Mouse (Mus musculus) thymus, postnatal 4 days (tissue): ENCODE results near the gene Otud7b.

Source experiments
- DNase-seq: peaks from one replicate; pipeline ENCODE4 v3.0.0; 2021

Gene Otud7b

GRCm38 (mm10) chr3:96087219-96087618 lies 17.1 kb upstream of the Otud7b start:
- no peak for DNase-seq

GRCm38 (mm10) chr3:96087801-96088200 lies 16.5 kb upstream of the Otud7b start:
- no peak for DNase-seq

GRCm38 (mm10) chr3:96089882-96090489 lies 14.3 kb upstream of the Otud7b start:
- DNase-seq: no peak

GRCm38 (mm10) chr3:96091146-96091545 lies 13.2 kb upstream of the Otud7b start:
- DNase-seq: peak; percentile 20

- no peak for DNase-seq
These were observed 12.4 kb upstream of the Otud7b start for GRCm38 (mm10) chr3:96091966-96092365.

- DNase-seq: no peak
These were observed 10.8 kb upstream of the Otud7b start for GRCm38 (mm10) chr3:96093509-96093908.

GRCm38 (mm10) chr3:96094203-96094602 lies 10.1 kb upstream of the Otud7b start:
- no peak for DNase-seq

- no peak for DNase-seq
These were observed 6.2 kb upstream of the Otud7b start for GRCm38 (mm10) chr3:96098168-96098567.

GRCm38 (mm10) chr3:96098616-96099267 lies 5.6 kb upstream of the Otud7b start:
- DNase-seq: no peak

- peak; percentile 89 for DNase-seq
These were observed 2.0 kb upstream of the Otud7b start for GRCm38 (mm10) chr3:96102100-96102872.

GRCm38 (mm10) chr3:96103901-96104260 lies 446 bp upstream of the Otud7b start:
- no peak for DNase-seq

- no peak for DNase-seq
These were observed 963 bp downstream of the Otud7b start for GRCm38 (mm10) chr3:96105232-96105747.

GRCm38 (mm10) chr3:96106151-96106550 lies 1.8 kb downstream of the Otud7b start:
- no peak for DNase-seq

GRCm38 (mm10) chr3:96108315-96108714 lies 4.0 kb downstream of the Otud7b start:
- no peak for DNase-seq

- no peak for DNase-seq
These were observed 8.9 kb downstream of the Otud7b start for GRCm38 (mm10) chr3:96113251-96113650.

- DNase-seq: no peak
These were observed 13.8 kb downstream of the Otud7b start for GRCm38 (mm10) chr3:96118142-96118541.

GRCm38 (mm10) chr3:96118702-96119101 lies 14.4 kb downstream of the Otud7b start:
- DNase-seq: no peak

GRCm38 (mm10) chr3:96124235-96124634 lies 19.9 kb downstream of the Otud7b start:
- no peak for DNase-seq

- DNase-seq: no peak
These were observed 23.8 kb downstream of the Otud7b start for GRCm38 (mm10) chr3:96128128-96128527.

GRCm38 (mm10) chr3:96132478-96132877 lies 28.2 kb downstream of the Otud7b start:
- DNase-seq: no peak

GRCm38 (mm10) chr3:96133327-96133905 lies 29.1 kb downstream of the Otud7b start:
- DNase-seq: no peak

GRCm38 (mm10) chr3:96135011-96135410 lies 30.7 kb downstream of the Otud7b start:
- no peak for DNase-seq

GRCm38 (mm10) chr3:96147950-96148349 lies 43.6 kb downstream of the Otud7b start:
- DNase-seq: peak; percentile 46
